Mouse (Mus musculus): ENCODE results near the gene Gale. TPM values are rescaled to one million over a fixed set of nuclear protein-coding genes. Genes with fewer than 3 reads are reported as not detected.

Gale gene
- polyA plus RNA-seq, 1 experiment, result 9.4 TPM

DNA sequence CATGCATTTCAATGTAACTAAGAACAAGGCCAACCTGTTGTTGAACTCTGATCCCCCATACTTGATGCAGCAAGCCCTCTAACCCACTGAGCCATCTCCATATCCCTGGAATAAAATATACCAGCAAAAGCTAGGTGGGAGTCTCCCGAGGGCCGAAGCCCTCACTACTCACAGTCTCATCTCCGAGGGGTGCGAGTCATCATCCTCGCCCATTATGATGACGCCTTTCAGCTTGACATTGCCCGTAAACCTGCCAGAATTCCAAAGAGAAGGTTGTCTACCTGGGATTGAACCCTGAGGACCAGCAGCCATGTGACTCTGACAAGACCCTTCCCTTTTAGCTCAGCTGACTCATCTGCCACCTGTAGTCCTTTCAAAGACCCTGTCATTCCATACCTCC lies 22.2 kb downstream of the Gale start:
- Histone ChIP-seq H3K36me3 (ENCODE audit: control insufficient read depth, insufficient read depth, low read length, poor library complexity, severe bottlenecking) (peaks cover 5% of the 10 kb centered on the region), H3K9ac (ENCODE audit: low read depth, poor library complexity, severe bottlenecking) (peak overlapping the region; percentile 90), H3K27me3 (ENCODE audit: control insufficient read depth, insufficient read depth, low read length, poor library complexity, severe bottlenecking) (no peaks in the 10 kb centered on the region), H3K9me3 (replicated peaks; ENCODE audit: control insufficient read depth, insufficient read depth, low read length, poor library complexity, severe bottlenecking) (no peaks in the 10 kb centered on the region), H3K4me3 (ENCODE audit: low read depth, low read length) (no peak overlapping the region), H3K27ac (ENCODE audit: insufficient read depth, low read length) (no peak overlapping the region), H3K4me1 (ENCODE audit: control insufficient read depth, insufficient read depth, low read length) (peaks cover 3% of the 10 kb centered on the region)
- TF ChIP-seq EP300 (IDR thresholded peaks at IDR 0.05; ENCODE audit: insufficient read depth, low read depth, low read length), result no peak
- no peak for TF ChIP-seq CTCF (IDR thresholded peaks at IDR 0.05; ENCODE audit: low read depth, low read length)
- TF ChIP-seq POLR2A (IDR thresholded peaks at IDR 0.05; ENCODE audit: insufficient read depth, low read length), result no peak

DNA sequence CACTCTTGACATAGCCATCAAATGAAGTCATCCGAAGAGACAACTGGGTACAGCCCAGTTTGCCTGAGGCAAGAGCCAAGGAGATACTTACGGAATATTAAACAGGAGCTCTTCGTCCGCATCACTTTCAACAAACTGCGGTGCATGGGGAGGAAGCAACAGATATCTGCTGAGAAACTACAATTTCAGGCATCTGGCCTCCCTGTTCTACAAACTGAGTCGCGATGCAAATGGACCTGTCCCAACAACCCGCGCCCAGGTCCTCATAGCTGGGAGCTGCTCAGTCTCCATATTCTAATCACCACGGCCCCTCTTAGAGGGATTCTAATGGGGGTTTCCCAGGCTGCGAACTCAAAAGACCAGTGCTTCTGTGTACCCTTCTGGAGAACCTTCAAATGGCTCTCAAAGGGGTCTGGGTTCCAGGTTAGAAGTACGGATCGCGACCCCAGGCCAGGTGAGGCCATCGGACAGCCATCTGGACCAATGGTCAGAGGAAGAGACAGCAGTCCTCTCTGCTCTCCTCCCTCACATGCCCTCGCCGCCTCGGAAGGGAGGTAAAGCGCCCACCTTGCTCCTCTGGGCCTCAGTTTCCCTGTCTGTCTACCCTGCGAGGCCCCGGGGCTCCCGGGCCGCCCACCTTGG lies 22.9 kb downstream of the Gale start:
- no peak for TF ChIP-seq EP300 (IDR thresholded peaks at IDR 0.05; ENCODE audit: insufficient read depth, low read depth, low read length)
- TF ChIP-seq CTCF (IDR thresholded peaks at IDR 0.05; ENCODE audit: low read depth, low read length), result no peak
- TF ChIP-seq POLR2A (IDR thresholded peaks at IDR 0.05; ENCODE audit: insufficient read depth, low read length), result no peak
- Histone ChIP-seq H3K4me1 (ENCODE audit: control insufficient read depth, insufficient read depth, low read length) (peaks cover 3% of the 10 kb centered on the region), H3K27me3 (ENCODE audit: control insufficient read depth, insufficient read depth, low read length, poor library complexity, severe bottlenecking) (no peaks in the 10 kb centered on the region), H3K9ac (ENCODE audit: low read depth, poor library complexity, severe bottlenecking) (peak overlapping the region; percentile 90), H3K4me3 (ENCODE audit: low read depth, low read length) (peak overlapping the region; percentile 91), H3K27ac (ENCODE audit: insufficient read depth, low read length) (no peak overlapping the region), H3K9me3 (replicated peaks; ENCODE audit: control insufficient read depth, insufficient read depth, low read length, poor library complexity, severe bottlenecking) (no peaks in the 10 kb centered on the region), H3K36me3 (ENCODE audit: control insufficient read depth, insufficient read depth, low read length, poor library complexity, severe bottlenecking) (peaks cover 5% of the 10 kb centered on the region)

DNA sequence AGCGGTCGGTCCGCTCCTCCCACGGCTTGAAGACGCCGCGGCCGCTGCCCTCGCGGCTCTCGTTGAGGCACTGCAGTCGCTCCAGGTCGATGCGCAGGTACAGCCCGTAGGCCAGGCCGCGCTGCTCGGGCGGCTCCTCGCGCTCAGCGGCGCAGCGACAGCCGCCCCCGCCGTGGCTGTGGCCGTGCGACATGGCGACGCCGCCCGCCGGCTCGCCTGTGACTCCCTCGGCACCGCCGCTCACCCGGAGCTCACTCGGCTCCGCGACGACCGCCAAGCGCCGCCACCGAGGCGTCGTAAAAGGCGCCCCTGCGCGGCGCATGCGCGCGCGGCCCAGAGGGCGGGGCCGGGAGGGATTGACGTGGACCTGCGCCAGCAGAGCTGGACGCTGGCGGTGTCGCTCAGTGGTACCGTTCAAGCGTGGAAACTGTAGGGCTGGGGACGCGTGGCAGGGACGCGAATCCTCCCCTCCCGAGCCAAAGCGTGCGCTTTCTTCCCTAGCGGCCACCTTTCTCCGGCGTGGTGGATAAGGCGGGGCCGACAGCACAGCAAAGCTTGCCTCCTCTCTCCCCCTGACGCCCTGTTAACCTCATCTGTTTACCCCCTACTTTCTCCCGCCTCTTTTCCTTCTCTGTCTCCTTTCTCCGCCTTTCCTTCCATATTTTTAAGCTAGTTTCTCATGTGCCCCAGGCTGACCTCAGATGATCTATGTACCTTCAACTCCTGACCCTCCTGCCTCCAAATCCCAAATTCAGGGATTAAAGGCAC lies 23.6 kb downstream of the Gale start, which contains the start of gene Pithd1:
TSS of gene Pithd1 (minus strand) at position 322 of the 768 bp plus-strand sequence.
- H3K4me1 ChIP-seq (ENCODE audit: control insufficient read depth, insufficient read depth, low read length), result peaks cover 3% of the 10 kb centered on the region
- H3K27me3 ChIP-seq (ENCODE audit: control insufficient read depth, insufficient read depth, low read length, poor library complexity, severe bottlenecking), result no peaks in the 10 kb centered on the region
- H3K9me3 ChIP-seq (replicated peaks; ENCODE audit: control insufficient read depth, insufficient read depth, low read length, poor library complexity, severe bottlenecking), result no peaks in the 10 kb centered on the region
- TF ChIP-seq CTCF (IDR thresholded peaks at IDR 0.05; ENCODE audit: low read depth, low read length) (no peak), POLR2A (IDR thresholded peaks at IDR 0.05; ENCODE audit: insufficient read depth, low read length) (peak; percentile 85), EP300 (IDR thresholded peaks at IDR 0.05; ENCODE audit: insufficient read depth, low read depth, low read length) (no peak)
- peaks cover 5% of the 10 kb centered on the region for H3K36me3 ChIP-seq (ENCODE audit: control insufficient read depth, insufficient read depth, low read length, poor library complexity, severe bottlenecking)
- H3K27ac ChIP-seq (ENCODE audit: insufficient read depth, low read length), result no peak within 1 kb of the TSS
- peak within 1 kb of the TSS; percentile 90 for H3K9ac ChIP-seq (ENCODE audit: low read depth, poor library complexity, severe bottlenecking)
- peak within 1 kb of the TSS; percentile 91 for H3K4me3 ChIP-seq (ENCODE audit: low read depth, low read length)

DNA sequence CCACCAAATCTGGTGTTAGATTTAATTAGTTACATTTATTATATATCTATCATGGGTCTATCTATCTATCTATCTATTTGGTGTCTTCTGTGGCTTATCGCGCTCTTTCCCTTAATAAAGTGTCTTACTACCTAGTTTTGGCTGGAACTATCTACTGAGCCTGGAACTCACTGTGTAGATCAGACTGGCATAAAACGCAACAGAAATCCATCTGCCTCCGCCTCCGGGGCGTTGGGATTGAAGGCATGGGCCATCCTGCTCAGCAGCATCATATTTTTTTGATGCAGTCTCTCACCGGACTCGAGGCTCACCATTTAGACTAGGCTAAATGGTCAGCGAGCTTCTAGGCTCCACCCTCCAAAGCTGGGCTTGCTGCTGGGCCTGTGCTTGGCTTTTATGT lies 24.2 kb downstream of the Gale start:
- Histone ChIP-seq H3K27me3 (ENCODE audit: control insufficient read depth, insufficient read depth, low read length, poor library complexity, severe bottlenecking) (no peaks in the 10 kb centered on the region), H3K4me3 (ENCODE audit: low read depth, low read length) (peak overlapping the region; percentile 77), H3K4me1 (ENCODE audit: control insufficient read depth, insufficient read depth, low read length) (peaks cover 3% of the 10 kb centered on the region), H3K9ac (ENCODE audit: low read depth, poor library complexity, severe bottlenecking) (peak overlapping the region; percentile 90), H3K36me3 (ENCODE audit: control insufficient read depth, insufficient read depth, low read length, poor library complexity, severe bottlenecking) (peaks cover 5% of the 10 kb centered on the region), H3K9me3 (replicated peaks; ENCODE audit: control insufficient read depth, insufficient read depth, low read length, poor library complexity, severe bottlenecking) (no peaks in the 10 kb centered on the region), H3K27ac (ENCODE audit: insufficient read depth, low read length) (no peak overlapping the region)
- TF ChIP-seq EP300 (IDR thresholded peaks at IDR 0.05; ENCODE audit: insufficient read depth, low read depth, low read length) (no peak), CTCF (IDR thresholded peaks at IDR 0.05; ENCODE audit: low read depth, low read length) (no peak), POLR2A (IDR thresholded peaks at IDR 0.05; ENCODE audit: insufficient read depth, low read length) (no peak)

DNA sequence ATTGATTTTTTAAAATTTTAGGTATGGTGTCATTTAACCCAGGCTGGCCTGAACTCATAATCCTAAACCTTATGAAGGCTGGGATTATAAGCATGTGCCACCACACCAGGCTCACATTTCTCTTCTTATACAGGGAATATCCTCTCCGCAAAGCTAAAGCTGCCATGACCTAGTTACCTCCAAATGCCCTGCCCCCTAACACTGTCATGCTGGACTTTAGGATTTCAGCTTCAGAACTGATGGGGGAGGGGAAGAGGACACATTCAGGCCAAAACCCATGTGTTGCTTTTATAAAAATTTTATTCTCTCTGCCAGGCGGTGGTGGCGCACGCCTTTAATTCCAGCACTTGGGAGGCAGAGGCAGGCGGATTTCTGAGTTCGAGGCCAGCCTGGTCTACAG lies 30.4 kb downstream of the Gale start:
- Histone ChIP-seq H3K36me3 (ENCODE audit: control insufficient read depth, insufficient read depth, low read length, poor library complexity, severe bottlenecking) (no peaks in the 10 kb centered on the region), H3K27me3 (ENCODE audit: control insufficient read depth, insufficient read depth, low read length, poor library complexity, severe bottlenecking) (no peaks in the 10 kb centered on the region), H3K9me3 (replicated peaks; ENCODE audit: control insufficient read depth, insufficient read depth, low read length, poor library complexity, severe bottlenecking) (peaks cover 5% of the 10 kb centered on the region; the same call in 1 of the 2 replicates), H3K4me1 (ENCODE audit: control insufficient read depth, insufficient read depth, low read length) (no peaks in the 10 kb centered on the region), H3K4me3 (ENCODE audit: low read depth, low read length) (no peak overlapping the region), H3K27ac (ENCODE audit: insufficient read depth, low read length) (no peak overlapping the region), H3K9ac (ENCODE audit: low read depth, poor library complexity, severe bottlenecking) (no peak overlapping the region)
- no peak for TF ChIP-seq EP300 (IDR thresholded peaks at IDR 0.05; ENCODE audit: insufficient read depth, low read depth, low read length)
- TF ChIP-seq CTCF (IDR thresholded peaks at IDR 0.05; ENCODE audit: low read depth, low read length), result no peak
- no peak for TF ChIP-seq POLR2A (IDR thresholded peaks at IDR 0.05; ENCODE audit: insufficient read depth, low read length)

DNA sequence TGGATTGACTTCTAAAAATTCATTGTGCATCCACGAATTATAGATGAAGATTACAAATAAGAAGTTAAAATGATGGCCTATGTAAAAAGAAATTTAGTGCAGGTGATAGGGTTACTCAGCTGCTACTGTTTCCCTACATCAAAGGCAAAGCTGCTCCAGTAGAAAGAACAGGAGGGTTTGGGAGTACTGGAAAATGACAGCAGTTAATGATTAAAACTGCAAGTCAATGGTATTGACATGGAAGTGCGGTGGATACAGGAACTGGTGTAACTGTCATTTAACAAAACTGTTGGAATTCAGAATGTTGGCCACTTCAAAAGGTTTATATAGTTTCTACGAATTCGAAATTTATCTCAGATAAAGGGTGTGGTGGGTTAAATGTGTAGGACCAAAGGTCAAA lies 31.6 kb downstream of the Gale start:
- no peak for TF ChIP-seq EP300 (IDR thresholded peaks at IDR 0.05; ENCODE audit: insufficient read depth, low read depth, low read length)
- TF ChIP-seq CTCF (IDR thresholded peaks at IDR 0.05; ENCODE audit: low read depth, low read length), result no peak
- no peak for TF ChIP-seq POLR2A (IDR thresholded peaks at IDR 0.05; ENCODE audit: insufficient read depth, low read length)
- H3K27me3 ChIP-seq (ENCODE audit: control insufficient read depth, insufficient read depth, low read length, poor library complexity, severe bottlenecking), result no peaks in the 10 kb centered on the region
- peaks cover 5% of the 10 kb centered on the region; the same call in 1 of the 2 replicates for H3K9me3 ChIP-seq (replicated peaks; ENCODE audit: control insufficient read depth, insufficient read depth, low read length, poor library complexity, severe bottlenecking)
- H3K36me3 ChIP-seq (ENCODE audit: control insufficient read depth, insufficient read depth, low read length, poor library complexity, severe bottlenecking), result no peaks in the 10 kb centered on the region
- H3K27ac ChIP-seq (ENCODE audit: insufficient read depth, low read length), result no peak overlapping the region
- H3K4me1 ChIP-seq (ENCODE audit: control insufficient read depth, insufficient read depth, low read length), result no peaks in the 10 kb centered on the region
- H3K4me3 ChIP-seq (ENCODE audit: low read depth, low read length), result no peak overlapping the region
- no peak overlapping the region for H3K9ac ChIP-seq (ENCODE audit: low read depth, poor library complexity, severe bottlenecking)

Measured in ES-Bruce4 (cell line).